Mouse (Mus musculus): Measurements from ENCODE around the gene Btbd6. TPM values are rescaled to one million over a fixed set of nuclear protein-coding genes. Genes with fewer than 3 reads are reported as not detected.

Btbd6 gene
- total RNA-seq (2021): 10 to 100 TPM; 53.6 to 59.2 TPM

DNA sequence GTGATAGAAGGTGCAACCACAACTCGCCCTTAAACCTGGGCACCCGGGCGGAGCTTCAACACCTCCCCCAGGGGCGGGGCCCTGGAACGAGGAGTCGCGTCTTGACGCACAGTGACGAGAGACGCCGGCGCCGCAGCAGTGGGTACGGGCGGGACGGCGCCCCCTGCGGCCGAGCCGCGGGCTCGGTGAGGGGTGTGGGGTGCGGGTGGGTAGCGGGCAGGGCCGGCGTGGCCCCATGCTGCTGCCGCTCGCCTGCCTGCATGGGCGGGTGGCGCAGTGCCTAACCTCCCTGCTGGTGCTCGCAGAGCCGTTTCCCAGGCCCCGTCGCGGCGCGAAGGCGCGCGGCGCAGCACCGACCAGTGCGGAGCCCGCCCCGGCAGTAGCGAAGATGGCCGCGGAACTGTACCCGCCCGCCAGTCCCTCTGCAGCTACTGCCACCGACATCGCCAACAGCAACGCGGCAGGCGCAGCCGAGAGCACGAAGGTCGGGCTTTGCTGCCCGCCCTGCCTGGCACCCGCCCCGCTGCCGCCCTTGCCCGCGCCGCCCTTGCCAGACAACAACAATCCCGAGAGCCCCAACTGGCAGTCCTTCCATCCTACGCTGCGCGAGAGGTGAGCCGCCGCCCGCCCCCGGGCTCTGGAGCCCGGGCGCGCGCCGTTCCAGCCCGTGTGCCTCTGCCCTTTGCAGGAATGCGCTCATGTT is at the start of gene Btbd6:
Btbd6 (plus strand) TSS at position 112 of the 703 bp plus-strand sequence.
- DNase-seq: peak; percentile 90
- intact Hi-C loops (cut with DNase I): no loop called here

DNA sequence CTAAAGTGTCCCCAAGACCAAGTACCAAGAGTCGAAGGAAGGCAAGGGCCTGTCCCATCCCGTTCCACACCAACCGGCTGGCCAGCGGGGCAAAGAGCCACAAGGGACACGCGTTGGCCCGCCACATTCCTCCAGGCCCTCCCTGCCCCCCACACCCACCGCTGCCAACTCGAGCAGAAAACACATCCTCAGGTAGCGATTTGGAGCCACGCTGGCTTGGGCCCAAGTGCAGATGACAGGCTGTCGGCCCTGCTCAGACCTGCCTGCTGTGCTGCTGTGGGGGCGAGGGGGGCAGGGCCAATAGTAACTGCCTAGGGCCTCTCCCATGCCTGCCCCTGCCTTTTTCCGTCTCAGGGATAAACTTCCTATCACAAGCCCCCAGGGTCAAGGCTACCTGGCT is 49.0 kb upstream of the Btbd6 start:
- intact Hi-C loops (cut with DNase I): no loop called here
- no peak for DNase-seq

DNA sequence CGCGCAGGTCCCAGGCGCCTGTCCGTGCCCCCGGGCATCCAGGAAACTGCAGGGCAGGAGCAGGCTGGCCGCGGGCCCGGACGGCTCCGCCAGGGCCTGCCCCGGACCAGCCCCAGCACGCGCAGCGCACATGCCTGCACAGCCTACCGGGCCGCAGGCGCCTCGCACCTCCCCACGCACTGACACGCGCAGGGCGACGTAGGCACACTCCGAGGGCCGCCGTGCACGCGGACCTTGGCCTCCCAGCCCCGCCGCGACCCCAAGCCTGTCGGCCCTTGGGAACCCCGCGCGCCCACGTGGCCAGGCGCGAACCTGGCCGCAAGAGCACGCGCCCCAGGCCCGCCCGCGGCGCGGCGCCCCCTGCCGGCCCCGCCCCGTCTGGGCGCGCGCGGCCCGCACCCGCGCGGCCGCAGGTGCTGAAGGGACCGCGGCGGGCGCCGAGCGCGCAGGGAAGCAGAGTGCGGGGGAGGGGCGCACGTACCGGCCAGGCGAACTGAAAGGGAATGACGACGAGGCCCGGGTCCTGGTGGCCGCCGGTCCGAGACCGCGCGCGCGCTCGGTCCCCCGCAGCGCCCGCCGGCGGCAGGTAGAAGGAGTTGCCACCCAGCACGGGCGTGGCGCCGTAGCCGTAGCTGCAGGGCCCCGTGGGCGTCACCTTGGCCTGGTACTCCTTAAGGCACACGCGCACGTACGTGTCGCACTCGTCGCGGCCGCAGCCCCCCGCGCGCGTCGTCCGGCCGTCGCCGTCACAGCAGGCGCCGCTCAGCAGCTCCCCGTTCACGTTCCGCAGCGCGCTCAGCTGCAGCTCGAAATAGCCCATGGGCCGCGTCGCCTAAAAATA is 47.7 kb upstream of the Btbd6 start:
- intact Hi-C loops (cut with DNase I): no loop called here
- peak; percentile 46 for DNase-seq

DNA sequence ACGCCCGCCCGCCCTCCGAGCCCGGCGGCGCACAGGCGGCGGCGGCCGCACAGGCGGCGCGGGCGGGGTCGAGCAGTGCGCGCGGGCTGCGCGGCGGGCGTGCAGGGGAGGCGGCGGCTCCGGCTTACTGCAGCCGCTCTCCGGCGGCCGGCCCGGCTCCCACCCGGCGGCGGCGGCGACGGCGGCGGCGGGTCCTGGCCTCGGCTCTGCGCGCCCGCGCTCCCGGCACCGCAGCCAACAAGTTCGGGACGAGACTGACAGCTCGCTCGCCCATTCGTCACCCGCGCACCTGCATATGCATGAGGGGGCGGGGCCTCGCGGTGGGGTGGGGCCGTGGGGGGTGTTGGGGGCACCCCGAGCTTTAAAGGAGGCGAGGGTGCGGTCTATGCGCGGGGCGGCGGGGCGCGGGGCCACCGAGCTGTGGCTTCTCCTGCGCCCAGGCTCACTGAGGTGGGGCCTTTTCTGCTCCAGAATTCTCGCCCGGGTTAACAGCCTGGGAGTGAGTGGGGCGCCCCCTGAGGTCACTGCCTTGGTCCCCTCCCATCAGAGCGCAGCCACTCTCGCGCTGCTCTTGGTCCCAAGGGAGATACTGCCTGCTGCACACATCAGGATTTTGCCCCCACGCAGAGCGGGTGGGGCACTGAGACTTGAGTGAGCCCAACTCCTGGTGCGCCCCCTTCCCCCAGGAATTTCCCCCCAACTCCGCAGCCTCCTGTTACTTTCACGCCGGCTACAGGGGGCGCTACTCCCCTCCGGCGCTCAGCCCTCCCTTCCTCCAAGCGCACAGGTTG is 46.5 kb upstream of the Btbd6 start, which contains the start of gene Jag2:
Jag2 (minus strand) TSS at position 215 of the 791 bp plus-strand sequence.
- intact Hi-C loops (cut with DNase I): no loop called here
- DNase-seq: peak; percentile 65

DNA sequence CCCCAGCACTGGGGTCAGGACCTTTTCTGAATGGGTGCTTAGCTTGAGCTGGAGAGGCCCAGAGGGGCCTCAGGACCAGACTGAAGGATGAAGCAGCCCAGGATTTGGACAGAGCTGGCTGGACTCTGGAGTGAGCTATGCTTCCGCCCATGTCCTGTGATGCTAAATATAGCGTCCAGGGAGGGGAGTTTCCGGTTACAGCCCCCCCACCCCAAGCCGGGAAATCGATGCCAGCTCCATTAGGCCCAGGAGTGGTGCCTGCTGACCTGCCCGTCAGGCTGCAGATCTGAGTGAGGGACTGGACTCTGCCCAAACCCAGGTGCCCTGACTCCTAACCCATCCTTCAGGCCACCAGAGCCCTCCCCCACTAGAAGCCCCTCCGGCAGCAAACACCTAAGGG is 43.6 kb upstream of the Btbd6 start:
- no peak for DNase-seq
- intact Hi-C loops (cut with DNase I): no loop called here

DNA sequence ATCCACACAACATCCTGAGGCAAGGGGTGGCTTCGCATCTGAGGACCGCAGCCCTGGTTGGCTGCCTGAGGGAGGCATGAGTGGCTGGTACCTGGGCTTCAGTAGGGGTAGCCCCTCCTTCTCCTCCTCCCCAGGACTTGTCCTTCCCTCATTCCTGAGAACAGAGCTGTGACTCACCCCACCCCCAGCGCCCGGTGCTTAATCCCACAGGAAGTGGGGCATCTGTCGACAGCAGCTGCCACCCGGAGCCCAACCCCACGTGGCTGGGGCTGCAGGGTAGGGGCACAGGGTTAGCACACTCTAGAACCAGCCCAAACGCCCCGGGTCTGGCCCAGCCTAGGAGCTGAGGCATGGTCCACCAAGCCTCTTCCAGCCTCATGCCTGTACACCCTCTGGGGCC is 38.4 kb upstream of the Btbd6 start:
- no peak for DNase-seq
- intact Hi-C loops (cut with DNase I): no loop called here

DNA sequence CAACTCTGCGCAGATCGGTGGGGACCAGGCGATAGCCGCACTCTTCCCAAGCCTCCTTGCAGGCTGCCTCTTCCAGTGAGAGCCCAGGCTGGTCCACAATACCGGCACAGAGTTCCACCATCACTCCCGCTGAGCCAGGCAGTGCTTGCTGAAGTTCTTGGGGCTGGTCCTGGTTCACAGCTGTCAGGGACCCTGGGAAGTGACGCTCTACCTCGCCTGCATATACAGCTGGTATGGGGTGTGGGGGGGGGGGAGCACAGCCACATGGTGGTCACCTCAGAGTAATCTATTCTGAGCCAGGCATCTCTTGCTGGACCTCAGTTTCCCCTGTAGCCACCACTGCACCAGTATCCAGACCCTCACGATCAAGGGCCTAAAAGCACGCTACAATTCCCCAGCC is 37.9 kb upstream of the Btbd6 start:
- no peak for DNase-seq
- intact Hi-C loops (cut with DNase I): no loop called here

DNA sequence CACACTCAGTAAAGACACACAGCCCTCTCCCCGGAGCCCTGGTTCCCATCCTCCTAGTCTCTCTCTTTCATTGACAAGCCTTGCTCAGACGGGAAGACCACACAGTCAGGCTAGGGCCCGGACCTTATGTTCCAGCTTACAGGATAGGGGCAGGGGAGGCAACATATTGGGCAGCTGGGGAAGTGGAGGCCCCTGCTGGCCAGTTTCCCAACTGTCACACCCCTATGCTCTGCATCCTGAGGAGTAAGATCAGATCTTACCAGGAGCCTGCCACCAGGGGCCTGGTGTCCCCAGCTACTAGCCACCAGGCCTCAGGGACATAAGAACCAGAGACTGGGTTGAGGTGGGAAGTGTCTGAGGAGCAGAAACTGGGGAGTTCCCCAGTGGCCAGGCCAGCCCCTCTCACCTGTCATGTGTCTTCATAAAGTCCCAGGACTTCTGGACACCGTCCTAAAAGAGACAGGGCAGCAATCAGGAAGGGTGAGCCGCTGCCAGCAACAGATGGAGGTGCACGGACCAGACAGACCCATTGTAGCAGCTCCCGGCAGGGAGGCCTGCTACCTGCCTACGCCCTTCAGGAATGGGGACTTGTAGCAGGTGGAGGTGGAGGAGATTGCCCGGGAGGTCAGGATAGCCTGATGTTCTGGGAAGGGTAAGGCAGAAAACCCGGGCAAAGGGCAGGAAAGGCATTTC is 37.3 kb upstream of the Btbd6 start:
- intact Hi-C loops (cut with DNase I): no loop called here
- DNase-seq: peak; percentile 63

DNA sequence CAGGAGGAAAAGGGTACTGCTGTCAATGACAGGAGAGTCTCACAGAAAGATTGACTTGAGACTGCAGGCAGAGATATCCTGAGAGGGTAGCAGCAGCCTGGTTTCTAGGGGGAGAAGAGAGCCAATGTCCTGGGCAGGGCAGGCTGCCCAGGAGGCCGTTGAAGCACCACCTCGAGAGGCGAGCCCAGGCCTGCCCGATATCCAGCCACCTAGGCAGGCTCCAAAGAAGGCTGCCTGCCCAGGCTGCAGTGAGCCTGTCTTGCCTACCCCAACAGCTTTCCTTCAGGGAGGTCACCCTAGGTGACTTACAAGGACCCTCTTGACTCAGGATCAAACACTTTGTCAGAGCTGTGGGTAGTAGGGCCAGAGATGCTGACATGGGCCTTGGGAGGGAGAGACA is 36.0 kb upstream of the Btbd6 start:
- intact Hi-C loops (cut with DNase I): no loop called here
- no peak for DNase-seq

DNA sequence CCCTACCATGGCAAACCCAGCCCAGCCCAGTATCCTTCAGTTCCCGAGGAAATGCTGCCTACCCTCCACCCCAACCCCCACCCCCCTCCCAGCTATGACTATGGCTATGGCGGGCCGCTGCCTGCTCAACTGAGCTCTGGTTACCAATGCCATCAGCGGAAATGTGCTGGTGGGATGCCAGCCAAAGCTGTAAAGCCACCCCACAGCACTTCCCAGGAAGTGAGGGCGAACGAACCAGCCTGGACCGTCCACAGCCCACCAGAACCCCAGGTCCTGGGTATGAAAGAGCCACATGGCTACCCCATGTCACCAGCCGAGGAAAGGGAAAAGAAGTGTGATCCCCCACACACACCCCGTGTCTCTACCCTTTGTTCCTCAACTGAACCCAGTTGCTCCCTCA is 35.6 kb upstream of the Btbd6 start:
- intact Hi-C loops (cut with DNase I): no loop called here
- no peak for DNase-seq

DNA sequence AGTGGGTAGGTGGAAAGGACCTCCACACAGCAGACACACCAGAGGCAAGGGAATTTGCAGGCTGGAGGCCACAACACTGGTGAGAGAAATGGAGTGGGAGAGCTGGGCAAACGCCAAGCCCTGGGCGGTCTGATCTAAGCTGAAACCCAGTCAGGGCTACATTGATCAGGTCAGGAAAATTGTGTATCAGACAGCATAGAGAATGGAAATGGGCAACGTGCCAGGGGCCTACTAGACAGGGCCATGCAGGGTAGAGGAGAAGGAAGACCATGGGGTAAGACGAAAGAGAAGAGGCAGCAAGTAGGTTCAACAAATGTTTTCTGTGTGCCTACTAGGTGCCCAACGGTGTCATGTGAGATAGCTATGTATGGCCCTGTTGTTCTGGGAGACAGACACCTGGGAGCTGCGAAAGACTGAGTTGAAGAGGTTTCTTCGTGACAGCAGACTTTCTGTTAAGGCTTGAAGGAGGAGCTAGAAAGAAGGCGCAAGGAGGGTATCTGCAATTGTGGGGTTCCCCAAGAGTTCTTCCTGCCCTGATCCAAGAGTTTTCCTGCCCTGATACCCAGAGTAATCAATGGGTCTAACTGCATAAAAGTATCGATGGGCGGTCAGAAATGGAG is 35.0 kb upstream of the Btbd6 start:
- intact Hi-C loops (cut with DNase I): no loop called here
- peak; percentile 43 for DNase-seq

DNA sequence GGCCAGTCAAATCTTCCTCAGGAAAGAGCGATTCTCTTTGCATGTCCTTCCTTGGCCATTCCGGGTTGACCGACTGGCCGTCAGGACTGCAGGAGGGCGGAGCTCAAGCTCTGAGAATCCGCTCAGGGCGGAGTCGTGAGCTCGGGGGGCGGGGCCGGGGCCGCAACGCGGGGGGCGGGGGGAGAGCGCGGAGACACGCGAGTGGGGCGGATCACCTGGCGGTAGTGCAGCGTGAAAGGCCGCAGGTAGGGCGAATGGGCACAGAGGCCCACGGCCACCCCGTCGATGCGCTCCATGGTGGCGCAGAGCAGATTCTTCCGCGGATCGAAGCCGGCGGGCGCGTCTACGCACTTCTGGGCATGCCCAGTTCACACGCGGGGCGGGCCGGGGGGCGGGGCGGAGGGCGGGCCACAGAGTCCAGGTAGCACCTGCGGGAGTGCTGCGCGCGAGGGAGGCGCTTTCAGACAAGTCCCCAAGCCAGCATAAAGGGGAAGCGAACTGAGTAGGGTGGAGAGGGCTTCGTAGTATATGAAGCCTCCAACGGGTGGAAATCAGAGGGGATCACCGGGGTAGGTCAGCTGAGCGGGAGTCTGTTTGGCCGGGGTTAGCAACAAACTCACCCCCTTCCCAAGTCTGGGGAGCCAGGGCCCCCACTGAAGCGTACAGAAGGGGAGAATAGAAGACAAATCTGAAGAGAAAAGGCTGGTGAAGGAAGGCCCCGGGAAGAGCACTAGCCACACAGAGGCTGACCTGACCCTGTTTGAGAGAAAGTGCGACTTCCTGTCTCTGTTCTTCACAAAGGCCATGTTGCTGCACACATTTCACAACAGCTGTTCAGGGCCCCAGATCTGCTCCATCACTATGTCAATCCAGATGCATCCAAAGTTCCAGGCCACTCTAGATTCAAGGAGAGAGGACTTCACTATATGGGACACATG is 34.2 kb upstream of the Btbd6 start, which contains the start of gene Nudt14:
Nudt14 (minus strand) TSS at position 349 of the 938 bp plus-strand sequence.
- peak; percentile 68 for DNase-seq
- intact Hi-C loops (cut with DNase I): no loop called here

DNA sequence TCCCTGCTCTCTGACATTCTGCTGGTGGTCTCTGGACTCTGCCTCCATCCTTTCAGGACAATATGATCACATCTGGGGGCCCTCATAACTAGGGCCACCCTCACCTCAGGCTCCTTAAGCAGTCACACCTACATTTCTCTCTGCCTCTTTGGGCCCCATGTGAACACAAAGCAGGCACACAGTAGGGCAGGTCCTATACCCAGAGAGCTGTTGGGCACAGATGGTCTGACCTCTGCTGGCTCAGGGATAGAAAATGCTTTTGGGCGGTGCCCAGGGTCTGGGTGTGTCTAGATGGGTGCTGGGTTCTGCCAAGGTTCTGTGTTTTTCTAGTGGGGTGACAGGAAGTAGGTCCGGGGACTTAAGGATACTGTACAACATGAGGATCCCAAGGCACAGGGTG is 32.6 kb upstream of the Btbd6 start:
- intact Hi-C loops (cut with DNase I): no loop called here
- DNase-seq: no peak

DNA sequence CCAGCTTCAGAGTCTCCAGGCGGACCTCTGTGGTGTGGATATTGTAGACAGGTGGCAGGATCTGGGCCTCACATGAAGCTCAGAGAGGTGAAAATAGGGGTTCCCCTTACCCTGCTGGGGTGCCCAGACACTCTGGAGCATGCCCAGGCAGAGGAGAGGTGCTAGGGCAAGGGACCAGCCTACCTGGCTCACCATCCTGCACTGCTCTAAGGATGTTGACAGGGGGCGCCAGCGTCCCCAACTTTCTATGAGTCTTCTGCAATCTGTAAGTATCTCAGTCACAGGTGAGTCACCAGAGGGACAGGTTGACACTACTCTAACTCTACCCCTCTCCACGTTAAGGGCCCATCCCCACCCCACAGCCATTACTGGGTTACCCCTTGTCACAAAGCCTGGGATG is 29.0 kb upstream of the Btbd6 start:
- intact Hi-C loops (cut with DNase I): no loop called here
- DNase-seq: no peak

DNA sequence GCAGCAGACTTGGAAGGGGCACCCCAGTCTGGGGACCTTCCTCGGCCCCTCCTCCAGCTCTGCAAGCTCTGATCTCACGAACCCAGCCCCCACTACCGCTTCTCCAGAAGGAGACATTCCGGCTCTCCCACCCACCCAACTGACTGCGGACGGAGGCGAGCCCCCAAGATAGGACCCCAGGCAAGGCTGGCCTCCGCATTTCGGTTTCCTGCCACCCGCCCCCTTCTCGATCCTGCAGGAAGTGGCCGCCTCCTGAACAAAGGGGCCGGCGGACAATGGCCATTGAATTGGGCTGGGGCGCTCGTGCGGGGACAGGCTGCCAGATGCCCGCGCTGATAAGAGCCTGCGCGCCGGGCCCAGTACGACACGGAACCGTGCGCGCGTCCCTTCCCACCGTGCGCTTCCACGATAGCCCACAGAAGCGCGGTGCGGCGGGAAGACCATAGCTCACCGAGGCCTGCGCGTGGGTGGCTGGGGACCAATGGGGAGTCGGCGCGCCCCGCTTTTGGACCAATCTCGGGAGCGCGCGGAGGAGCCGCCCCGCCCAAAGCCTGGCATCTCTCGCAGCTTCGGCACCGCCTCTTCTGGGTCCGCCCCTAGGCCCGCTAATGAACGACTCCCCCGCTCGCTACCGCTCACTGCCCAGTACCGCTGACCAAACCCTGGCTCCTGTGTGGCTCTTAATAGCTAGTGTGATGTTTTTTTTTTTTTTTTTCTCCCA is 26.1 kb upstream of the Btbd6 start:
- intact Hi-C loops (cut with DNase I): no loop called here
- peak; percentile 95 for DNase-seq

DNA sequence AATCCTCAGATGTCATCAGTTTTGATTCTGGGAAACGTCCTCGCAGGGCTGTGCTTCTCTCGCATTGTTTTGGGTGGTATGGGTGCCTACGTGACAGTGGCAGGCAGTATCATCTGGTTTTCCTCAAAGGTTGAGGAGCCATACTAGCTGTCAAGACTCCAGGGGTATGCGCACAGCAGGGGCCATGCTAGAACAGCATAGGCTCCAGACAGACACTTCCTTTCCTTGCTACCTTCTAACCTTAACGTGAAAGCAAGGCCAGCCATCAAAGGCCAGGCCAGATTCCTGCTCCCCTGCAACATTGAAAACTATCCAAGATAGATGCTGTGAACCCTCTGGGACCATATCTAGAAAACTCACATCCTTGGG is 25.5 kb upstream of the Btbd6 start:
- intact Hi-C loops (cut with DNase I): no loop called here
- DNase-seq: no peak

DNA sequence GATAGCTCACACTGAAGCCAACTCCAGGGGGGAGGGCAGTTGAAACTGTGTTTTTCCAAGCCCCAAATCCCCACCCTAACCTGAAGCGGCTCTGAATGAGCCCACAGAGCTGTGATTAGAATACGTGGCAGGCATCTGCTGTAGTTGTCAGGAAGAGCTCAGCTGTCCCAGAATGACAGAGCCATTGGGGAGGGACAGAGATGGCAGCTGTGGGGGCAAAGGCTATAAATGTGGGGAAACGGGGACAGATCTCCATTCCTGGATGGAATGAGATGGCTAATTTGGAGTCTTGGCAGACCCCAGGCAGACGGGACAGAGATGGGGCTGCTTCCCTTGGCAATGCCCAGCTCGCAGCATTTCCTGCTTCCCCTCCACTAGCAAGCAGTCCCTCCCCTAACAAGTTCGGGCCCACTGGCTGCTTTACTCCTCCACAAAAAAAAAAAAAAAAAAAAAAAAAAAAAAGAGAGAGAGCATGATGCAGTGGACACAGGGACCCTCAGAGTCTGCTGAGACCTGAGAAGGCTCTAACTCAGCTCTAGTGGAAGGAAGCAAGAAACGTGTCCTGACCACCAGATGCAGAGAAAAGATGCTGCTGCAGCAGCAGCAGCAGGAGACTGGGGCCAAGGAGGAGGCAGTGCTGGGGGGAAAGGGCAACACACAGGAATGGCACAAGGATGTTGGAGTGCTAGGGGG is 25.0 kb upstream of the Btbd6 start:
- intact Hi-C loops (cut with DNase I): no loop called here

DNA sequence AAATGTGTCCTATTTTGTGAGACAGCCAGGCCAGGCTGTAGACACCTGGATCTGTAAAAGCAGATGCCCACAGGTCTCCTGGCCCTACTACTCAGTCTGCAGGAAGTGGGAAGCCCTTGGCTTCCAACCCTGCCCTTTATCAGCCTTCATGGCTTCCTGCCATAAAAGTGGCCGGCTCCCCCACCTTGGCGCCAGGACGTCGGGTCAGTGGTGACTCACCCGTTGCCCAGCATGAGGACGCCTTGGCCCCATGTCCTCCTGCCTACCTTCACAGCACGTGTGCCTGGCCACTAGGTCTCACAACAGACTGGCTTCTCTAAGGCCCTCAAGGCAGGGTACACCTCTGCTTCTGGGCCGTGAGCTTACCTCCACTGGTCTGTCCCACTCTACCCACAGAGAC is 23.8 kb upstream of the Btbd6 start:
- DNase-seq: no peak
- intact Hi-C loops (cut with DNase I): no loop called here

More for the DNA sequence above, 25.0 kb upstream of the Btbd6 start:
- no peak for DNase-seq
